Mouse (Mus musculus) embryonic facial prominence, embryonic 12.5 days (tissue): ENCODE measurements around the gene Polr2h. TPM values are rescaled to one million over a fixed set of nuclear protein-coding genes. Genes with fewer than 3 reads are reported as not detected.

ENCODE experiments used
- ATAC-seq: fragments of 200-750 bp; cut with Nextera tagmentation; 2 replicates; pipeline ENCODE4 v1.8.0; 2017; ENCODE audit not compliant: insufficient number of reproducible peaks, insufficient read depth, low FRiP score, low TSS enrichment
- H3K27ac ChIP-seq: fragments of 300-500 bp; sonication (generic); 2 replicates; pipeline ENCODE4 v1.5.1; 2016; ENCODE audit warnings: mild to moderate bottlenecking
- H3K27me3 ChIP-seq: fragments of 300-500 bp; sonication (generic); 2 replicates; pipeline ENCODE4 v1.6.1; 2016; ENCODE audit warnings: mild to moderate bottlenecking, moderate library complexity
- H3K36me3 ChIP-seq: fragments of 300-500 bp; sonication (generic); 2 replicates; pipeline ENCODE4 v1.6.1; 2016; ENCODE audit warnings: mild to moderate bottlenecking
- H3K4me1 ChIP-seq: fragments of 300-500 bp; sonication (generic); 2 replicates; pipeline ENCODE4 v1.6.1; 2016
- H3K4me2 ChIP-seq: fragments of 300-500 bp; sonication (generic); replicated peaks from 2 replicates; pipeline ENCODE4 v1.6.1; 2016; ENCODE audit warnings: mild to moderate bottlenecking, moderate library complexity
- H3K4me3 ChIP-seq: fragments of 300-500 bp; sonication (generic); 2 replicates; pipeline ENCODE4 v1.5.1; 2016; ENCODE audit warnings: mild to moderate bottlenecking
- H3K9ac ChIP-seq: fragments of 300-500 bp; sonication (generic); 2 replicates; pipeline ENCODE4 v1.6.1; 2016; ENCODE audit warnings: mild to moderate bottlenecking, moderate library complexity
- H3K9me3 ChIP-seq: fragments of 300-500 bp; sonication (generic); 2 replicates; pipeline ENCODE4 v1.6.1; 2016; ENCODE audit warnings: mild to moderate bottlenecking, moderate library complexity
- WGBS: fragments of 180-500 bp; shearing (Covaris S2); methylation state at CpG from one replicate; pipeline ENCODE4 v1.1.7; 2016; 5-methylcytosine and 5-hydroxymethylcytosine counted together
- polyA plus RNA-seq: library from polyadenylated mRNA; unstranded; fragments of >200 nt; fragmentation: Nextera tagmentation; extraction: Ambion mirVana; gene quantifications from 2 replicates; pipeline ENCODE4 v1.2.1, GENCODE M21; 2016

Polr2h gene
- polyA plus RNA-seq, 1 experiment from 2014 or later = 110 TPM

DNA sequence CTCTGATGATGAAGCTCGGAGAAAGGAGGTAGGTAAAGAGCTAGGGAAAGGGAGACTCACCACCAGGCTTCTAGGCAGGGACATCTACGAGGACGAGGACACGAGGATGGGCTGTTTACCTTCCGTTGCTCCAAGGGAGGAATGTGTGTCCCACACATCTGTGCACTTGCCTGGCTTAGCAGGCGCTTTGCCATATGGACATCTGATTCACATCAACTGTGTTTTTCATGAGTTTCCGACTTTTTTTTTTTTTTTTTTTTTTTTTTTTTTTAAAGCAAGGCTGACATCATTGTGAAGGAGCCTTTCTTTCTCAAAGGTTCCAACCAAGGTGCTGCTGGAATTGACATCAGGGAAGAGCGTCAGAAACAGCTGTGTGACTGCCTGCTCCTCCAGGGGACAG, 33.1 kb downstream of the Polr2h start:
- Histone ChIP-seq H3K27me3 (no peaks in the 10 kb centered on the region), H3K4me3 (no peak overlapping the region), H3K36me3 (no peaks in the 10 kb centered on the region), H3K9ac (no peak overlapping the region), H3K4me2 (no peak overlapping the region), H3K4me1 (no peaks in the 10 kb centered on the region), H3K9me3 (no peaks in the 10 kb centered on the region), H3K27ac (no peak overlapping the region)
- no peak for ATAC-seq
- WGBS = 35% methylated on average over 8 of the region's 8 CpGs

DNA sequence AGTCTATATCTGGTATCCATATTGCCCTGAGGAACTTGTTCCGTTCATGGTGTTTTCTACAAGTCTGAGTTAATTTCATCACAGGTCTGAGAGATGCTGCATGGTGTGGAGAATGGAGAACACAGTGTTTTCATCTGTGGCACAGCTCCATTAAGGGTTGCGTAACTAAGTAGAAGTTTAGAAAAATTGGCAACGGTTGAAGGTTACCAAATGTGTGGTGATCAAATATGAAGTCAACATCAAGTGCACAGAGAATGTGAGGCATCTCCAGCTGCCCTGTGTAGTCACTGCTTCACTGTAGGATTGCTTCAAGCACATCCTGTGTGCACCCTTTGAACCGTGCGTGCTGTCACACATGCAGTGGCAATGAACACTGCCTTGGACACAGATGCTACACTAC, 38.6 kb downstream of the Polr2h start:
- H3K27me3 ChIP-seq = no peaks in the 10 kb centered on the region
- no peak overlapping the region for H3K4me3 ChIP-seq
- 93% methylated on average over 5 of the region's 5 CpGs for WGBS
- no peak overlapping the region for H3K4me2 ChIP-seq
- H3K9ac ChIP-seq = no peak overlapping the region
- no peaks in the 10 kb centered on the region for H3K36me3 ChIP-seq
- H3K9me3 ChIP-seq = no peaks in the 10 kb centered on the region
- no peak for ATAC-seq
- no peak overlapping the region for H3K27ac ChIP-seq
- H3K4me1 ChIP-seq = no peaks in the 10 kb centered on the region

DNA sequence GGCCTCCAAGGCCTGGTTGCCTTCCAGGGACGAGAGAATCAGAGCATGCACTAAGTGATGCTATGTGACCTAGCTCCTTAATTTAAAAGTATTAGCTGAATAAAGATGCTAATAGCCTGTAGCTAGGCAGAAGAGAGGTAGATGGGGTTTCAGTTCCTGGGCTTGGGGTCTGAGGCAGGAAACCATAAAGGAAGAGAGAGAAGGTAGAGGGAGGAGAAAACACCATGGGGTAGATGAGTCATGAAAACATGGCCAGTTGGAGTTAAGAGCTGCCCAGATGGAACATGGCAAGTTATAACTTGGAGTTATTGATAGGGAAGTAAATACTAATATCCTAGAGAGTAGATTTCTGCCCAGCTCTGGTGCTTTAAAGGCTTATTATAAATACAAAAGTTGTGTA, 39.9 kb downstream of the Polr2h start:
- no peak overlapping the region for H3K4me3 ChIP-seq
- no peak overlapping the region for H3K27ac ChIP-seq
- H3K9me3 ChIP-seq = no peaks in the 10 kb centered on the region
- no peak overlapping the region for H3K9ac ChIP-seq
- 83% methylated on average over 1 of the region's 1 CpGs for WGBS
- H3K4me2 ChIP-seq = no peak overlapping the region
- no peaks in the 10 kb centered on the region for H3K27me3 ChIP-seq
- H3K36me3 ChIP-seq = no peaks in the 10 kb centered on the region
- no peak for ATAC-seq
- no peaks in the 10 kb centered on the region for H3K4me1 ChIP-seq

DNA sequence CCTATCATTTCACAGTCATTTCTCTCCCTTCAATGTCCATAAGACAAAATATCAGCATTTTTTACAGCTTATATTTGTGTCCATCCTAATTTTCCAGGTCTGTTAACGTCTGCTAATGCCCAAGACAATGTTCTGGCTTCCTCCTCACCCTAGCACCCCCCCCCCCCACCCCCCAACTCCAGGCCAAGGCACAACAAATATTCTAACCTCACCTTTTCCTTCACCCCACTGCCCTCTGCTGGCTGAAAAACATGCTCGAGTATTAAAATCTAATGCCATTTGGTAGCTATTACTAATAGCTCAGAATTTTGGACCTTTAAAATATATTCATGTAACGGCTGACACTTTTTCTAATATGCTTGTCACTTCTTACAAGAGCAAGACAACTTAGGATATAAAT, 44.2 kb downstream of the Polr2h start:
- 10% methylated on average over 3 of the region's 3 CpGs for WGBS
- no peak for ATAC-seq
- Histone ChIP-seq H3K4me1 (no peaks in the 10 kb centered on the region), H3K9me3 (no peaks in the 10 kb centered on the region), H3K9ac (no peak overlapping the region), H3K27me3 (no peaks in the 10 kb centered on the region), H3K27ac (no peak overlapping the region), H3K4me3 (no peak overlapping the region), H3K36me3 (no peaks in the 10 kb centered on the region), H3K4me2 (no peak overlapping the region)

DNA sequence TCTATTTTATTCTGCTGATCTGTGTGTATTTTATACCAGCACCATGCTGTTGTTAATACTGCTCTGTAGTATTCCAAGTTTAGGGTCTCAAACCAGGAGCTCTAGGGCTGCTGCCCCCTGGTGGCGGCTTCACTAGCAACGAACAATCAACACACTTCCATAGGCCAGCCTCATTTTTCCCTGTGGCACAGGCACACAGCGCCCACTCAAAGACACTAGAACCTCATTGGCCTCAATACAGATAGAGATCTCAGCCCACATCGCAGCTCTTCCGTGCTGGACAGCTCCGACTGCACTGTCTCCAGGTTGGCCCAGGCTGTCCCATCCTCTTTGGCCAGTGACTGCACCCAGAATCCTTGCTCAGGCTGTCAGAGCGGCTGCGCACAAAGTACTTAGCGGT, 47.8 kb downstream of the Polr2h start:
- no peak overlapping the region for H3K27ac ChIP-seq
- H3K9me3 ChIP-seq = no peaks in the 10 kb centered on the region
- ATAC-seq = no peak
- H3K4me1 ChIP-seq = no peaks in the 10 kb centered on the region
- H3K4me2 ChIP-seq = no peak overlapping the region
- 44% methylated on average over 9 of the region's 9 CpGs for WGBS
- no peaks in the 10 kb centered on the region for H3K36me3 ChIP-seq
- H3K27me3 ChIP-seq = no peaks in the 10 kb centered on the region
- no peak overlapping the region for H3K4me3 ChIP-seq
- no peak overlapping the region for H3K9ac ChIP-seq

Other genes with a start within 250 kb of the Polr2h start
- 135 and 137 TPM in 2 replicates for gene Eif2b5, start 218.8 kb upstream of the Polr2h start, polyA plus RNA-seq
- 33.1 and 33.2 TPM in 2 replicates for gene Dvl3, start 200.7 kb upstream of the Polr2h start, polyA plus RNA-seq
- gene Ap2m1, start 182.2 kb upstream of the Polr2h start, polyA plus RNA-seq = 657 and 677 TPM in 2 replicates
- gene Abcf3, start 169.1 kb upstream of the Polr2h start, polyA plus RNA-seq = 72.4 and 79.1 TPM in 2 replicates
- 3.7 TPM in 2 replicates for gene Vwa5b2, start 128.2 kb upstream of the Polr2h start, polyA plus RNA-seq
- gene Eef1akmt4, start 106.1 kb upstream of the Polr2h start, polyA plus RNA-seq = 30.5 and 31.4 TPM in 2 replicates
- gene Gm49333, start 106.1 kb upstream of the Polr2h start, polyA plus RNA-seq = not detected in 2 replicates
- 36.9 and 39.9 TPM in 2 replicates for gene Alg3, start 105.9 kb upstream of the Polr2h start, polyA plus RNA-seq
- gene Camk2n2, start 96.4 kb upstream of the Polr2h start, polyA plus RNA-seq = 2.1 and 2.4 TPM in 2 replicates
- 7.5 and 7.7 TPM in 2 replicates for gene Ece2, start 87.8 kb upstream of the Polr2h start, polyA plus RNA-seq
- 396 and 401 TPM in 2 replicates for gene Psmd2, start 66.0 kb upstream of the Polr2h start, polyA plus RNA-seq
- gene Eif4g1, start 49.4 kb upstream of the Polr2h start, polyA plus RNA-seq = 213 and 218 TPM in 2 replicates
- gene Fam131a, start 24.4 kb upstream of the Polr2h start, polyA plus RNA-seq = 7.2 and 7.7 TPM in 2 replicates
- 28.8 and 31.6 TPM in 2 replicates for gene Clcn2, start 81 bp downstream of the Polr2h start, polyA plus RNA-seq
- gene Chrd, start 15.5 kb downstream of the Polr2h start, polyA plus RNA-seq = 4.7 and 5.9 TPM in 2 replicates
- 0.96 and 1.2 TPM in 2 replicates for gene Thpo, start 16.8 kb downstream of the Polr2h start, polyA plus RNA-seq